Mouse (Mus musculus): ENCODE measurements around the gene Emc10.

Emc10 gene

DNA sequence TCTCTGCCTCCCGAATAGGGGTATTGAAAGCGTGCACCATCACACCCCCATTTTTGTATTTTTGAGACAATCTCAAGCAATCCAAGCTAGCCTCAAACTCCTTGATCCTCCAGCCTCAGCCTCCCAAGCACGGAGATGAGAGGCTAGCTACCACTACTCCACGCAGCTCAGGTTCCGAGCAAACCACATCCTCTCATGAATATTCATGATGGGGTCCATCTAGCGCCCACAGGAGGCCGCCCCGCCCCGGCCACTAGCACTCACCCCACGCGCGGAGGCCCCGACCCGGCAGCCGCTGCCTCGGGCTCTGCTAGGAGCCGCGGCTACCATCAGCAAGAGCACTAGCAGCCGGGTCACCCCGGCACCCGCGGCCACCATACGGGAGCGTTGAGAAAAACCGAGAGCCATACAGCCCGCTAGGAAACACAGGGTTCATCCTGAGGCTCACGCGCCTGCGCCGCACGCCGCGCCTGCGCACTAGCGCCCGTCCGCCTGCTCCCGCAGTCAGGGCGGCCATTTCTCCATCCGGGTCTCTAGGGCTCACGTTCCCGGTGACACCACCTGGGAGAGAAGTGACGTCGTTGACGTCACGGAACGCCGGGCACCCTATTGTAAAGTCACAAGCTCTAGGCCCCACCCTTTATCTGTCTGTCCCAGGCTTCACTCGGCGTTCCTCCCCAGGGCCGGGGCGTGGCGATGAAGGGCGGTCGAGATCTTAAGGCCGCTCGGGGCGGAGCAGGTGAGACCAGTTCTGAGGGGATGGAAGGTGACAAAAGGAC, at the start of gene Emc10, which contains the start of gene Fam71e1:
Emc10 (minus strand) TSS at position 538 of the 779 bp plus-strand sequence.
Fam71e1 (plus strand) TSS at position 590 of the 779 bp plus-strand sequence.
- in situ Hi-C loops (cut with MboI; ENCODE audit: low pct_unique_long_range_greater_than_20kb in 1 of 2, low sequenced_read_pairs in 2 of 2, unreplicated experiment in 1 of 2) = loop anchor here in 1 of 2 experiments (5.0 kb wide), 2 partner anchors 61 to 94 kb away; no protein-coding TSS in a partner anchor

DNA sequence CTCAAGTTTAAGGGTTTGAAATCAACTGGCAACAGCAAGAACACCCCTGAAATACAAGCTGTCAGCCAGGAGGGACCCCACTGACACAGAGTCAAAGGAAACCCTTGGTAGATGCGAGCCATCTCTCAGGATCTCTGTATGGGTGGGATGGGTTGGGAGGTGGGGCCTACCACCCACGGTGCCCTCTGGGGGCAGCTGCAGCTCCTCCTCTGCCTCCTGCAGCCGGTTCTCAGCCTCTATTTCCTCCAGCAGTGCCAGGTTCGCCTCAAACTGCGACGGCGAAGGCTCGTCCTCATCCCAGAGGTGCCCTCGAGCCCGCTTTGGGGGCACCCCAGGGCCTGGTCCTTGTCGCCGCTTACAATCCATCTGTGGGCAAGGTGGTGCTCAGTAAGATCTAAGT, 46.7 kb upstream of the Emc10 start:
- in situ Hi-C loops (cut with MboI; ENCODE audit: low pct_unique_long_range_greater_than_20kb in 1 of 2, low sequenced_read_pairs in 2 of 2, unreplicated experiment in 1 of 2) = no loop called here

DNA sequence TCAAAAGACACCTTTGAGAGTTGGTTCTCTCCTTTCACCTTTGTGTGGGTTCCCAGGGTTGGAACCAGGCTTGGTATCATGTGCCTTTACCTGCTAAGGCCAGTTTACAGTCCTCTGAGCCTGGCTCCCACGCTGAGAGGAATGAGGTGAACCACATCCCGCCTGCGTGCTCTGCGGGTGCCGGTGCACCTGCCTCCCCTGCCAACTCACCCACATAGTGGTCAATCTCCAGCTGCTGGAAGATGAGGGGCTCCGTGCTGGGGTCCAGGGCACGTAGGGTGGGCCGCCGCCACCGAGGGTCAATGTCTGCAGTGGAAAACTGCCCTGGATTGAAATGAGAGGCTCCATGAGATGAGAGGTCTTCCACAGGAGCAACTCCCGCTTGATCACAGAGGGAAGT, 46.2 kb upstream of the Emc10 start:
- in situ Hi-C loops (cut with MboI; ENCODE audit: low pct_unique_long_range_greater_than_20kb in 1 of 2, low sequenced_read_pairs in 2 of 2, unreplicated experiment in 1 of 2) = no loop called here

DNA sequence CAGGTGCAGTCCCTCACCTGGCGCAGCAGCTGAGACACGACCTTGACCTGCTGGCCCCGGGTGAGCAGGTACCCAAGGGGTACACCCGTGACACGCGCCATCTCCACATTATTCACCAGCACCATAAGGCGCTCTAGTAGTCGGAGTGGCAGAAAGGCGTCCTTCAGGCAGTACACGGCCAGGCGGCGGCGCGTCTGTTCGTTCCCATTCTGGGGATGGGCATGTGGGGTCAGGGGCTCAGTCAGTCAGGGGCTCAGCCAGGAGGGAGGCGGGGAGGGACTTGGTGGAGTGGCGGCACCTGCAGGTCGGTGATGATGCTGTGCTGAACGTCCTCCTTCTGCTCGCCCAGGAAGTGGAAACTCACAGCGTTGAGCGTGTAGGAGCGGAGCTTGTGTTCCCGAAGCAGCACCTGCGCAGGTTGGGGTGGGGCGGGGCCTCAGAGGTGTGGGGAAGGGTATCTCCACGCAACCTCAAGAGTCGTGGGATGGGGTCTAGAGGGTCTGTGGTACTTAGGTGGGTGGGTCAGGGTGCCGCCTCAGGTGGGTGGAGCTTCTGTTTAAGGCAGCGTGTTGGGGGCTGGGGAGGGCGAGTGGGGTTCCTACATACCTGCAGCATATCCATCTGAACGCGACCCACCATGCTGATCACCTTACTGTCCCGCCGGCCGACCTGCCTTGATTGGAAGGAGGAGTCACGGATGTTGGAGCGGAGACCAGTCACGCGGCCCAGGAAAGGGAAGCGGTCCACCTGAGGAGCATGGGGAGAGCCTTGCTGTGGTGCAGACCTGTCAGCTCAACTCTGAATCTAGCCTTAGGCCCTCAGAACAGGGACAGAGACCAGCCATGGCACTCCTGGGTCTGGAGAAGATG, 42.7 kb upstream of the Emc10 start:
- in situ Hi-C loops (cut with MboI; ENCODE audit: low pct_unique_long_range_greater_than_20kb in 1 of 2, low sequenced_read_pairs in 2 of 2, unreplicated experiment in 1 of 2) = loop anchor here in 1 of 2 experiments (10.0 kb wide), 1 partner anchor 56 kb away; the partner anchor contains the start of gene Kcnc3

DNA sequence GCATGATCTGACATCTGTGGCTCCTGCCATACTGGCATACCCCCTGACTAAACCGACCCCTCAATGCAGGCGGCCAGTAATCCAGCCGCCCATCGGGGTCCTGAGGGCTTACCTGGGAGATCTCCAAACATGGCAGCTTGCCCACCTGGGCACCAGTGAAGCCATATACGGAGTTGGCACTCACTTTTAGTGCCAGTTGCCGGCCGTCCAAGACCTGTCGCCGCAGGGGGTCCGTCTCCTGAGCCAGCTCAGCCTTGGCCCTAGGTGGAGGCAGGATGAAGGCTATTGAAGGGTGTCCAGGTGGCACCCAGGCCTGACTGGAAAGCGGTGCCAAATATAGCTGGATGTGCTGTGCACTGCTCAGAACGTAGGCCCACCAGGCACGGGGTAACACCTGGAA, 41.2 kb upstream of the Emc10 start:
- in situ Hi-C loops (cut with MboI; ENCODE audit: low pct_unique_long_range_greater_than_20kb in 1 of 2, low sequenced_read_pairs in 2 of 2, unreplicated experiment in 1 of 2) = loop anchor here in 1 of 2 experiments (10.0 kb wide), 1 partner anchor 57 kb away; the partner anchor contains the start of gene Kcnc3

DNA sequence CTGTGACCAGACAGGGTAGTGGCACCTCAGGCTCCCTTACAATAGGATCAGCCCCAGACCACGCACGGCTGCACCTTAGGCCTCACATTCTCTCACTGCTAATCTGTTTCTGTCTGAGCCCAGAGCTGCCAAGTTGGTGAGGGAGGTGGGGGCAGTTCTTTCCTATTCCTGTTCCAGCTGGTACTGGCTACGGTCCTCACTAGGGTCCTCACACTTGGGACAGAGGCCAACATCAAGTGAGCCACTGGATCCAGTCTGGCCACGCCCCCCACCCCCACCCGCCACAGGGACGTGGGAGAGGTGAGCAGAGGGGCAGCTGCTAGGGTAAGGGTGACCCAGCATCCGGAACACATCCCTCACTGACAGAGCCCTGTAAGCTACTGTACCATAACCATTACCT, 40.7 kb upstream of the Emc10 start:
- in situ Hi-C loops (cut with MboI; ENCODE audit: low pct_unique_long_range_greater_than_20kb in 1 of 2, low sequenced_read_pairs in 2 of 2, unreplicated experiment in 1 of 2) = loop anchor here in 1 of 2 experiments (10.0 kb wide), 1 partner anchor 58 kb away; the partner anchor contains the start of gene Kcnc3

DNA sequence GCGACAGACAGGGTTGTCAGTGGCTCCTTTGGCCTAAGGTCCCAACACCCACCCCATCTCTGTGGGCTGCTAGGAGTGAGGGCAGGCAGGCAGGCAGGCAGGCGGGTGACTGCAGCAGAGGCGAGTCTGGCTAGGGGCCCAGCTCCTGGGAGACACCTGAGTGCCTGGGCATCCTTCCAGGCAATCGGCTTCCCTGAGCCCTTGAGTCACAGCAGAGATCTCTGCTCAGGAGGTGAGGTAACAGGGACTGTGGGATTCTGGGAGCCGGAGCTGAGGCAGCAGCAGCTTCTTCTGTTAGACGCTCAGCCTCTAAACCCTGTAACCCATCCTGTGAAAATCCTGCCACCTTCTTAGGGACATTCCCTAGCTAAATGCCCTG, 40.2 kb upstream of the Emc10 start:
- in situ Hi-C loops (cut with MboI; ENCODE audit: low pct_unique_long_range_greater_than_20kb in 1 of 2, low sequenced_read_pairs in 2 of 2, unreplicated experiment in 1 of 2) = loop anchor here in 1 of 2 experiments (10.0 kb wide), 1 partner anchor 58 kb away; the partner anchor contains the start of gene Kcnc3

DNA sequence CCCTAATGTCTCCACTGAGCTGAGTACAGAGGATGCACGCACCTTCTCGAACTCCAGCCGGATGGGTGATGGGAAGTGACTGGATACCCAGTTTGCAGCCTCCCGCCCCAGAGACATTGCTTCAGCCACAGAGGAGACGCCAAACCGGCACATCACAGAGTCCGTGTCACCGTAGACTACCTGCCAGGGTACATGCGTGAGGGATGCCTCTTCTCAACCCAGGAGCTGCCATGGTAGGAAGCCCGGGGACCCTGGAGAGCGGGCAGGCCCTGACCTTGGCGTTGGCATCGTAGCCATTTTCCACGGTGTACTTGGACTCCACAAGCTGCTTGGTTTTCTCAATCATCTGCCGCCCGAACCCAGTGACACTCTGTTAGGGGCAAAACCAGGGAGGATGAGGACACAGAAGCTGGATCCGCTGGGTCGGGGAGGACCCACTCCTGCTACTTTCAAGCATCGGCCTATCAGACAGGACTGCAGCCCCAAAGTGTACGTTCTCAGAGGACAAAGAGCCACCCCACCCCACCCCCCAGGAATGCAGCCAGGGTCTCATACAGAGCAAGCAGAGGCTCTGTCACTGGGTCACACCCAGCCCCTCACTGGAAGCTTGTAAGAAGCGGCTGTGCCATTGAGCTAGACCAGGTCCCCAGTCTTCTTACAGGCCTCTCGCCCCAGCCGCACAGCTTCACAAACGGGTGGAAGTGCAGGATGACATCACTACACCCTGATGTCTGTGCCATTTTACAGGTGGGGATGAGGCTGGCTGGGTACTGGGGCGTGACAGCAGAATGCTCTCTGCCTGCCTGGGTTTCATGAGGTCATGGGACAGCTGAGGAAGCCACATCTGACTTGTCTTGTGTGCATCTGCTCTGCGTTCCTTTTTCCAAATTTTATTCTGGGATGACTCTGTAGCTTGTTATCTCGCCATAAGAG, 39.6 kb upstream of the Emc10 start:
- in situ Hi-C loops (cut with MboI; ENCODE audit: low pct_unique_long_range_greater_than_20kb in 1 of 2, low sequenced_read_pairs in 2 of 2, unreplicated experiment in 1 of 2) = loop anchor here in 1 of 2 experiments (10.0 kb wide), 1 partner anchor 59 kb away; the partner anchor contains the start of gene Kcnc3

DNA sequence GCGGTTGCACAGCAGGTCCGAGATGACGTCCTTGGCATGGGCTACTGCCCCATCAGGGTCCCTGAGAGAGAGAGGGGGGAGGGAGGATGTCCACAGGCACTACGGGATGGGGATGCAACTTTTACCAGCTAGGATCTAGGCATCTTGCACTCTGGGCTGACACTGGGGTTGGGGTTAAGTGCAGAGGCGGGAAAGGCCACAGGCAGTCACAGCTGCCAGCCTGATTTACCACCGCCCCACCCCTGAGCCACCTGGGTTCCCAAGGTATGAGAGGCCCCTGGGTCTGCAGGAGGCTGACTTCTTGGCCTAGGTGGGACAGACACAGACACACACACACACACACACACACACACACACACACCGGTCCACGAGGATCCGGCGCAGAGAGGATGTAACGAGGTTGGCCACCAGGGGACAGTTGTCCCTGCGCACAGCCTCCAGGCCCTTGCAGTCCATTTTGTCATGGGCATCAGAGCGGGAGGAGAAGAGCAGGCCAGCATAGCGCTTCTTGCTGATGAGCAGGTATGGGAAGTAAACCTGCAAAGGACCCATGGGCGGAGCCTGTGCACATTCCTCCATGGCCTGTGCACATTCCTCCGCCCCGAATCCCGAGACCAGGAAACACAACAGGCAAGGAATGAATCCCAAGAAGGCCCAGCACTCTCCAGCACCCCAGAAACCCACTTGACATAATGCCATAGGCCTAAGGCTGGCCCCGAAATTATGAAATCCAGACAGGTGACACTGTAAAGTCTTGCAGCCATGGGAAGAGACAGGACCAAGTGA, 38.5 kb upstream of the Emc10 start:
- in situ Hi-C loops (cut with MboI; ENCODE audit: low pct_unique_long_range_greater_than_20kb in 1 of 2, low sequenced_read_pairs in 2 of 2, unreplicated experiment in 1 of 2) = loop anchor here in 1 of 2 experiments (10.0 kb wide), 1 partner anchor 60 kb away; the partner anchor contains the start of gene Kcnc3

DNA sequence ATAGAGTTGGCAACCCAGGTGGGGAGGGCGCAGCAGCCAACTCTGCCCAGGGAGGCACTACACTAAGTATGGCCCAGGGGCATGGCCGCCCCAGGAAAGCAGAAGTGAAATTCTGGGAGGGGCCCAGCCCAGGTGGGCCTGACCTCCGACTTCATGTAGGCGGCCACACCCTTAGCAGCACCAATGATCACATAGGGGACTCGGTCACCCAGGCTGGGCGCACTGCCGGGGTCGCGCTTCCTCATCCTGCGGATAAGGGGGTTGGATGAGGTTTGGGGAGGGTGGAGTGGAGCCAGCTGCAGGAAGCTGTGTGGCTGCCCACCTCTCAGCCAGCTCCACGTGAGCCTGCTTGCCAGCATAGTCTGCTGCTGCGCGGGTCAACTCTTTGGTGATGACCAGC, 37.9 kb upstream of the Emc10 start:
- in situ Hi-C loops (cut with MboI; ENCODE audit: low pct_unique_long_range_greater_than_20kb in 1 of 2, low sequenced_read_pairs in 2 of 2, unreplicated experiment in 1 of 2) = loop anchor here in 1 of 2 experiments (10.0 kb wide), 1 partner anchor 61 kb away; the partner anchor contains the start of gene Kcnc3

DNA sequence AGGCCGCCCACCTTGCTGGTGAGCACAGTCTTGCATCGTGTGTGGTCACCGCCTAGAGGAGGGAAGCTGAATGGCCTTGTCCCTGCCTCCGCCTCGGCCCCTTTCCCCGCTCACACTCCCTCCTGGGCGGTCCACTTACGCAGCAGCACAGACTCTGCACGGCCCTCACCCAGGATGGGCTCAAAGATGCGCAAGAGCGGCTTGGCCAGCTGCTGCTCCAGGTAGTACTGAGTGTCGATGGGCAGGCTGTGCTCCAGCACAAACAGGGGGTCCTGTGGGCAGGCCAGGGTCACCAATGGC, 37.4 kb upstream of the Emc10 start:
- in situ Hi-C loops (cut with MboI; ENCODE audit: low pct_unique_long_range_greater_than_20kb in 1 of 2, low sequenced_read_pairs in 2 of 2, unreplicated experiment in 1 of 2) = loop anchor here in 1 of 2 experiments (10.0 kb wide), 1 partner anchor 61 kb away; the partner anchor contains the start of gene Kcnc3

DNA sequence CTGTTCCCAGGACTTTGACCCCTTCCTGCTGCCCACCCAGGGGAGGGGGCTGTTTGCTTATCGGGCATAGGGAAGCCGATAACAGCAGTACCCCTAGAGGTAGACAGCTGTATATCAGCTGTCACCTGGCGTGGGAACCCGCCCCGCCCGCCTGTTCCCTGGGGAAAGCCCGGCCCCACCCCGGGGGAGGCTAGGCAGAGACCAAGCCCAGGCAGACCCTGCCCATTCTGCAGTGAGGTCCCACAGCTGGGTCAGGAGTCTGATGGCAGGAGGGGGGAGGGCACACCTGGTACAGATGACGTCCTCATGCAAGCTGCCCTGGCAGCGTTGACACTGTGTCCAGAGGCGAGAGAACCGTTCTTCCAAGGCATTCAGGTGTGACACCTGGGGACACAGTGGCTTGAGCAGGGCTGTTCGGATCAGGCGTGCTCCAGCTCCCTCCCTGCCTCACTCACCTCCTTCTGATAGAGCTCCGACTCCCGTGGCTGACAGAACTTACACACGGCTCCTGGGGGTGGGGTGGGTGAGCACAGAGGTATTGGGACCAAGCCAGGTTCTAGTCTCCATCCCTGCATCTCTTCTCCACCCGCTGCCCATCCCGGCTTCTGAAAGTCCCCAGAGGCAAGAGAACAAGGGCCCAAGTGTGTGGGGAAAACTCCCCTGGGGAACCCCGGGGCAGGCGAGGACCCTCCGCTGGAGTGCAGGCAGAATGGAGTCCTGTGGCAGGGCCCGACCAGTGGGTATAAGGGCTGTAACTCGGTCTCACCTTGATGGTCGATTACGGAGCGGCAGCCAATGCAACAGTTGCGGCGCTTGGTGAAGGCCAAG, 36.8 kb upstream of the Emc10 start:
- in situ Hi-C loops (cut with MboI; ENCODE audit: low pct_unique_long_range_greater_than_20kb in 1 of 2, low sequenced_read_pairs in 2 of 2, unreplicated experiment in 1 of 2) = loop anchor here in 1 of 2 experiments (10.0 kb wide), 1 partner anchor 62 kb away; the partner anchor contains the start of gene Kcnc3

DNA sequence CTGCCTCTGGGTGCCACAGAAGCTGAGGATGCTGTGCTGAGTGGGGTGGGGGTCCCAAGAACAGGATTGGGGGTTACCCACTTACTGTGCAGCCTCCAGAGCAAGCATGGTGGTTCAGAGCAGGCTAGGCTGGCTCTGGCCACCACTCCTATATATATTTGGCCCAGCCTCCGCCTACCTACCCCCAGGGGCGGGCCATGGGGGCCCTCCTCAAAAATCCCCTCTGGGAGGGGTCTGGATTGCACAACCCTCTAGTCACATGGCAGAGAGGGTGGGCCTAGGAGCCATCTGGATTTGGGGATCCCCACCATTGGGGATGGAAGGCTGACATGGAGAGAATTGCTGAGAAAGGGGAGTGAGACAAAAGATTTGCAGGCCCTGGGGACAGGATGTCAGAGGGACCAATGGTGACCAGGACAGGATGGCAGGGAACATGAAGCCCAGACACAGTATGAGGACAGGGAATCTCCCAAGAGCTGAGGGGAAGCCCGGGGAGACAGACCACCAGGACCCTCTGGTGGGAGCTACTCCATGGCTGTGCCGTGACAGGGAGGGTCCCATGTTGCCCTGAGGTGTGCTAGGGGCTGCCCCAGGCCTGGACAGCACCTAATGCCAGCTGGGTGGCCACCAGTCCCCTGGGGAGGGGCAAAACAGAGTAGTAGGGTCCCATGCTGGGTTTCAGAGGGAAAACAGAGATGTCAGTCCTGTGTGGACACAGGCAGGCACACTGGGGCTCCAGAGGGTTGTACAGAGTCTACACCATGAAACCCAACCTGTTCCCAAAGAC, 35.8 kb upstream of the Emc10 start, which contains the start of gene Spib:
Spib (minus strand) TSS at position 126 of the 787 bp plus-strand sequence.
- in situ Hi-C loops (cut with MboI; ENCODE audit: low pct_unique_long_range_greater_than_20kb in 1 of 2, low sequenced_read_pairs in 2 of 2, unreplicated experiment in 1 of 2) = loop anchor here in 1 of 2 experiments (10.0 kb wide), 1 partner anchor 63 kb away; the partner anchor contains the start of gene Kcnc3

DNA sequence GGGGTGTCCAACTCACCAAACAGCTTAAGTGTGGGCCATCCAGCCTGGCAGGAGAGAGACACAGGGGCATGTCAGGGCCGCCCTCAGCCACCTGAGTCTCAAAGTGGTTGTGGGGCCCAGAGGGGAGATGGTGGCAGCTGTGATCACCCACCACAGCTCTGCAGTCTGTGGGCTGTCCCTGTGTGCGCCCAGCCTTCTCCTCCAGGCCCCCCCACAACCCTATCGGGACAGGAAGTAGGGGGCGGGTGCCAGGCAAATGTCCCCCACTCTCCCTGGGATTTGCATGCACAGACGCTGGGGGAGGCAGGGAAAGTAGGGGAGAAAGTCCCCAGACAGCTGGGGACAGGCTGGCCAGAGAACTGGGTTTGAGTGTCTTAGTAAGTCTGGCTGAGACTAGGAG, 34.9 kb upstream of the Emc10 start:
- in situ Hi-C loops (cut with MboI; ENCODE audit: low pct_unique_long_range_greater_than_20kb in 1 of 2, low sequenced_read_pairs in 2 of 2, unreplicated experiment in 1 of 2) = loop anchor here in 1 of 2 experiments (10.0 kb wide), 1 partner anchor 64 kb away; the partner anchor contains the start of gene Kcnc3

DNA sequence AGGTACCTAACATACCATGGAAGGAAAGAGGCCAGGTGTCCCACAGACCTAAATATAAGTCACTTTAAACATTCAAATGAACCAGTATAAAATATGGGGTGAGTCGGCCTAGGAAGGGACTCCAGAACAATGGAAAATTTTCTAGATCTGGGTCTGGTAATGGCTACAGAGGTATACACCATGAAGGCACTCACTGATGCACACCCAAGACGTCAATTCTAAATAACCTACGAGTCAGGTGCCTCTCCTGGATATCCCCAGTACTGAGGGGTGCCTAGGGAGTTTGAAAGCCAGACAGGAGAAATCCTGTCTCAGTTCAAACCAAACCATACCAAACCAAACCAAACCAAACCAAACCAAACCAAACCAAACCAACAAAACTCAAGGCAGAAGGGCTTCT, 34.2 kb upstream of the Emc10 start:
- in situ Hi-C loops (cut with MboI; ENCODE audit: low pct_unique_long_range_greater_than_20kb in 1 of 2, low sequenced_read_pairs in 2 of 2, unreplicated experiment in 1 of 2) = loop anchor here in 1 of 2 experiments (10.0 kb wide), 1 partner anchor 64 kb away; the partner anchor contains the start of gene Kcnc3
